Mouse (Mus musculus) embryonic fibroblast, embryonic 13.5 days (primary cell): Measurements from ENCODE around the gene A530016L24Rik.

Experiments used
- CTCF ChIP-seq: IDR thresholded peaks from 2 replicates; pipeline ENCODE4 v1.5.1; 2011; ENCODE audit warnings: mild to moderate bottlenecking, control low read depth, low read length, moderate library complexity, borderline replicate concordance; ENCODE audit not compliant: insufficient read depth
- POLR2A ChIP-seq: IDR thresholded peaks from 2 replicates; pipeline ENCODE4 v1.6.1; 2011; ENCODE audit warnings: low read depth, mild to moderate bottlenecking, control low read depth, low read length, moderate library complexity

GRCm38 (mm10) chr12:112540321-112540720 is 51.1 kb downstream of the A530016L24Rik start:
- TF ChIP-seq POLR2A (no peak), CTCF (no peak)
